Mouse (Mus musculus) neural tube, embryonic 11.5 days (tissue): ENCODE data around the gene Dazap1. TPM values are rescaled to one million over a fixed set of nuclear protein-coding genes. Genes with fewer than 3 reads are reported as not detected.
"Not testable (repeated sequence)": the region's sequence is repeated elsewhere in the genome, so short reads cannot be mapped to it uniquely, and the experiment has no call there.

Experiments used
- ATAC-seq: fragments of 200-750 bp; cut with Nextera tagmentation; 2 replicates; pipeline ENCODE4 v1.8.0; 2017; ENCODE audit warnings: moderate number of reproducible peaks, mild to moderate bottlenecking, moderate TSS enrichment, moderate library complexity; ENCODE audit not compliant: insufficient read depth, low FRiP score, low TSS enrichment
- DNase-seq: peaks from one replicate; pipeline ENCODE4 v3.0.0-alpha.2; 2015; ENCODE audit warnings: low spot score
- H3K27ac ChIP-seq: fragments of 300-500 bp; sonication (generic); 2 replicates; pipeline ENCODE4 v1.5.1; 2014; ENCODE audit warnings: low read depth, mild to moderate bottlenecking, low read length
- H3K27me3 ChIP-seq: fragments of 300-500 bp; sonication (generic); 2 replicates; pipeline ENCODE4 v1.6.1; 2014; ENCODE audit warnings: mild to moderate bottlenecking, low read length, mixed read lengths; ENCODE audit not compliant: control insufficient read depth, insufficient read depth
- H3K36me3 ChIP-seq: fragments of 300-500 bp; sonication (generic); 2 replicates; pipeline ENCODE4 v1.6.1; 2014; ENCODE audit warnings: mild to moderate bottlenecking, low read length, moderate library complexity, mixed read lengths; ENCODE audit not compliant: control insufficient read depth, insufficient read depth
- H3K4me1 ChIP-seq: fragments of 300-500 bp; sonication (generic); 2 replicates; pipeline ENCODE4 v1.6.1; 2014; ENCODE audit warnings: low read length, mixed read lengths; ENCODE audit not compliant: control insufficient read depth, insufficient read depth
- H3K4me2 ChIP-seq: fragments of 300-500 bp; sonication (generic); 2 replicates; pipeline ENCODE4 v1.6.1; 2014; ENCODE audit warnings: low read depth, mild to moderate bottlenecking, moderate library complexity
- H3K4me3 ChIP-seq: fragments of 300-500 bp; sonication (generic); 2 replicates; pipeline ENCODE4 v1.5.1; 2014; ENCODE audit warnings: low read depth, low read length
- H3K9ac ChIP-seq: fragments of 300-500 bp; sonication (generic); 2 replicates; pipeline ENCODE4 v1.6.1; 2014; ENCODE audit warnings: mild to moderate bottlenecking, low read length
- H3K9me3 ChIP-seq: fragments of 300-500 bp; sonication (generic); 2 replicates; pipeline ENCODE4 v1.6.1; 2016; ENCODE audit warnings: low read length; ENCODE audit not compliant: control insufficient read depth
- WGBS: fragments of 180-500 bp; shearing (Covaris S2); extraction: QIAGEN DNeasy Blood & Tissue Kit; methylation state at CpG from one replicate; pipeline ENCODE4 v1.1.7; 2014; 5-methylcytosine and 5-hydroxymethylcytosine counted together
- polyA plus RNA-seq: library from polyadenylated mRNA; unstranded; fragments of >200 nt; fragmentation: Nextera tagmentation; extraction: Ambion mirVana; gene quantifications from 2 replicates; pipeline ENCODE4 v1.2.1, GENCODE M21; 2014

Gene Dazap1
- polyA plus RNA-seq, 1 experiment from 2014 or later, result 51.9 TPM

GRCm38 (mm10) chr10:80245600-80245999 lies 15.7 kb upstream of the Dazap1 start:
- Histone ChIP-seq H3K9ac (no peak overlapping the region), H3K27ac (no peak overlapping the region), H3K4me3 (no peak overlapping the region), H3K27me3 (no peaks in the 10 kb centered on the region), H3K9me3 (no peaks in the 10 kb centered on the region), H3K4me2 (no peak overlapping the region), H3K4me1 (peaks cover 9% of the 10 kb centered on the region; the same call in 1 of the 2 replicates), H3K36me3 (peaks cover 28% of the 10 kb centered on the region)
- WGBS, result 2% methylated on average over 4 of the region's 4 CpGs
- DNase-seq, result peak; percentile 84
- no peak for ATAC-seq

GRCm38 (mm10) chr10:80247849-80248248 lies 13.4 kb upstream of the Dazap1 start:
- Histone ChIP-seq H3K4me2 (no peak overlapping the region), H3K36me3 (peaks cover 14% of the 10 kb centered on the region; the same call in 1 of the 2 replicates), H3K27me3 (no peaks in the 10 kb centered on the region), H3K4me3 (no peak overlapping the region), H3K4me1 (peaks cover 12% of the 10 kb centered on the region; the same call in 1 of the 2 replicates), H3K9ac (no peak overlapping the region), H3K9me3 (no peaks in the 10 kb centered on the region), H3K27ac (no peak overlapping the region)
- no peak for ATAC-seq
- no peak for DNase-seq
- WGBS, result 63% methylated on average over 6 of the region's 6 CpGs

GRCm38 (mm10) chr10:80248437-80248836 lies 12.8 kb upstream of the Dazap1 start:
- peak overlapping the region; percentile 66; the same call in 1 of the 2 replicates for H3K4me3 ChIP-seq
- 61% methylated on average over 3 of the region's 3 CpGs for WGBS
- H3K9me3 ChIP-seq, H3K27ac ChIP-seq, H3K9ac ChIP-seq, DNase-seq, H3K27me3 ChIP-seq: not testable (repeated sequence)
- H3K36me3 ChIP-seq, result peaks cover 11% of the 10 kb centered on the region; the same call in 1 of the 2 replicates
- H3K4me1 ChIP-seq, result peaks cover 12% of the 10 kb centered on the region; the same call in 1 of the 2 replicates
- 0 out of 2 replicates have a peak, but pooled peaks have one; percentile 0 for ATAC-seq
- peak overlapping the region; percentile 82; the same call in 1 of the 2 replicates for H3K4me2 ChIP-seq

GRCm38 (mm10) chr10:80248971-80249640 lies 12.2 kb upstream of the Dazap1 start, which contains the start of gene Ndufs7:
TSS of gene Ndufs7 (plus strand) at chr10:80249121.
- H3K9ac ChIP-seq, result peak within 1 kb of the TSS; percentile 75
- H3K4me3 ChIP-seq, result peak within 1 kb of the TSS; percentile 66
- peak within 1 kb of the TSS; percentile 28 for H3K27ac ChIP-seq
- under 1% methylated on average over 53 of the region's 53 CpGs for WGBS
- peak within 1 kb of the TSS; percentile 82 for H3K4me2 ChIP-seq
- H3K36me3 ChIP-seq, result peaks cover 6% of the 10 kb centered on the region; the same call in 1 of the 2 replicates
- peak; percentile 92 for DNase-seq
- ATAC-seq, result peak; percentile 86
- no peaks in the 10 kb centered on the region for H3K27me3 ChIP-seq
- H3K4me1 ChIP-seq, result peaks cover 12% of the 10 kb centered on the region; the same call in 1 of the 2 replicates
- H3K9me3 ChIP-seq, result no peaks in the 10 kb centered on the region

- Histone ChIP-seq H3K36me3 (0 out of 2 replicates have a peak, but pooled peaks cover 5% of the 10 kb centered on the region), H3K4me1 (peaks cover 12% of the 10 kb centered on the region; the same call in 1 of the 2 replicates), H3K4me3 (peak overlapping the region; percentile 66), H3K4me2 (peak overlapping the region; percentile 82), H3K27ac (no peak overlapping the region), H3K9me3 (no peaks in the 10 kb centered on the region), H3K27me3 (no peaks in the 10 kb centered on the region), H3K9ac (peak overlapping the region; percentile 75)
- ATAC-seq (no peak), DNase-seq (no peak)
- WGBS, result 56% methylated on average over 2 of the region's 2 CpGs
Measured at GRCm38 (mm10) chr10:80250059-80250458, 11.2 kb upstream of the Dazap1 start.

- H3K9me3 ChIP-seq, result no peaks in the 10 kb centered on the region
- no peak overlapping the region for H3K4me3 ChIP-seq
- no peaks in the 10 kb centered on the region for H3K27me3 ChIP-seq
- WGBS, result 86% methylated on average over 4 of the region's 4 CpGs
- H3K4me2 ChIP-seq, result peak overlapping the region; percentile 82; the same call in 1 of the 2 replicates
- DNase-seq (no peak), ATAC-seq (no peak)
- H3K4me1 ChIP-seq, result peaks cover 12% of the 10 kb centered on the region; the same call in 1 of the 2 replicates
- peaks cover 8% of the 10 kb centered on the region; the same call in 1 of the 2 replicates for H3K36me3 ChIP-seq
- H3K27ac ChIP-seq, result no peak overlapping the region
- no peak overlapping the region; the same call in 1 of the 2 replicates for H3K9ac ChIP-seq
Measured at GRCm38 (mm10) chr10:80250573-80250972, 10.7 kb upstream of the Dazap1 start.

- Histone ChIP-seq H3K9me3 (no peaks in the 10 kb centered on the region), H3K9ac (no peak overlapping the region), H3K36me3 (peaks cover 14% of the 10 kb centered on the region), H3K27ac (no peak overlapping the region), H3K4me3 (no peak overlapping the region), H3K4me1 (peaks cover 12% of the 10 kb centered on the region; the same call in 1 of the 2 replicates), H3K4me2 (no peak overlapping the region), H3K27me3 (no peaks in the 10 kb centered on the region)
- DNase-seq, result no peak
- no peak for ATAC-seq
Measured at GRCm38 (mm10) chr10:80252011-80252410, 9.3 kb upstream of the Dazap1 start.

- H3K4me1 ChIP-seq, result peaks cover 12% of the 10 kb centered on the region; the same call in 1 of the 2 replicates
- no peak for ATAC-seq
- no peak for DNase-seq
- H3K4me2 ChIP-seq, result no peak overlapping the region
- no peaks in the 10 kb centered on the region for H3K27me3 ChIP-seq
- H3K9me3 ChIP-seq, result no peaks in the 10 kb centered on the region
- peaks cover 14% of the 10 kb centered on the region for H3K36me3 ChIP-seq
- no peak overlapping the region for H3K9ac ChIP-seq
- 92% methylated on average over 11 of the region's 11 CpGs for WGBS
- no peak overlapping the region for H3K4me3 ChIP-seq
- no peak overlapping the region for H3K27ac ChIP-seq
Measured at GRCm38 (mm10) chr10:80252493-80253274, 8.6 kb upstream of the Dazap1 start.
